Mouse (Mus musculus): ENCODE results near the gene Fam69a. TPM values are rescaled to one million over a fixed set of nuclear protein-coding genes. Genes with fewer than 3 reads are reported as not detected.

The Fam69a gene
- polyA plus RNA-seq, 1 experiment from 2014 or later: 51.2 TPM

DNA sequence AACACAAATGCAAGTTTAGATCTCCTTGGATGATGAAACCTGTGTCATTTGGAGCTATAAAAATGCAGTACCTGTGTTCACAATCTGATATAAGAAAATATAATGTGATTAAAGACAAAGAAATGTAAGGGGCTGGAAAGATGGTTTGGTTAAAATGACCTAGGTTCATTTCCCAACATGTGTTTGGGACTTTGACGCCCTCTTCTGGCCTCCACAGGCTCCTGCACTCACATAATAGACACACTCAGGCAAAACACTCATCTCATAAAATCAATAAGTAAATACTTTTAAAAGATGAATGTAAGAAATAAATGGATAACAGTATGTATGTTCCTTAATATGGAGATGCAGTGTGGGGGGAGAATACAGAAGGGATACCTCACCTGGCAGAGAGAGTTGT, 109.8 kb downstream of the Fam69a start:
- no peak overlapping the region for H3K4me3 ChIP-seq

DNA sequence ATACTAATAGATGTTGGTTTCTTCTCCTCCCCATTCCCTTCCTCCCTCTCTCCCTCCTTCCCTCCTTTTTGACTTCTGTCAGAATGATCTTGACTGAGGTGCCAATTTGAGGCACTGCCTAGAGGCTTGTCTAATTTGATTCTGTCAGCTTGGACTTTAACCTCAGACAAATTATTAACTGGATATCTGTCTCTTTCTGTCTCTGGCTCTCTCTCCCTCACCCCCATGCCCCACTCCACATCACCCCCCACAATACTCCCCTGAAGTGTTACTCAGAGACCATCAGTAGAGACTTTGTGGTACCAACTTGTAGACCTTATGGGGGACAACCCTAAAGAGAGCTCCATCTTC, 111.6 kb downstream of the Fam69a start:
- Histone ChIP-seq H3K27ac (replicated peaks) (no peak overlapping the region), H3K4me3 (no peak overlapping the region), H3K36me3 (no peaks in the 10 kb centered on the region), H3K27me3 (0 out of 2 replicates have a peak, but pooled peaks cover 3% of the 10 kb centered on the region), H3K9ac (no peak overlapping the region), H3K4me1 (replicated peaks) (no peaks in the 10 kb centered on the region), H3K4me2 (no peak overlapping the region), H3K9me3 (no peaks in the 10 kb centered on the region)
- ATAC-seq (ENCODE audit: low read depth): no peak

More for the DNA sequence above, 109.8 kb downstream of the Fam69a start:
- ATAC-seq (ENCODE audit: low read depth): no peak
- H3K4me2 ChIP-seq: no peak overlapping the region
- H3K9me3 ChIP-seq: no peaks in the 10 kb centered on the region
- 85% methylated on average over 1 of the region's 1 CpGs for WGBS
- no peaks in the 10 kb centered on the region for H3K4me1 ChIP-seq (replicated peaks)
- H3K36me3 ChIP-seq: no peaks in the 10 kb centered on the region
- no peak overlapping the region for H3K9ac ChIP-seq
- no peak overlapping the region for H3K27ac ChIP-seq (replicated peaks)
- H3K27me3 ChIP-seq: no peaks in the 10 kb centered on the region

DNA sequence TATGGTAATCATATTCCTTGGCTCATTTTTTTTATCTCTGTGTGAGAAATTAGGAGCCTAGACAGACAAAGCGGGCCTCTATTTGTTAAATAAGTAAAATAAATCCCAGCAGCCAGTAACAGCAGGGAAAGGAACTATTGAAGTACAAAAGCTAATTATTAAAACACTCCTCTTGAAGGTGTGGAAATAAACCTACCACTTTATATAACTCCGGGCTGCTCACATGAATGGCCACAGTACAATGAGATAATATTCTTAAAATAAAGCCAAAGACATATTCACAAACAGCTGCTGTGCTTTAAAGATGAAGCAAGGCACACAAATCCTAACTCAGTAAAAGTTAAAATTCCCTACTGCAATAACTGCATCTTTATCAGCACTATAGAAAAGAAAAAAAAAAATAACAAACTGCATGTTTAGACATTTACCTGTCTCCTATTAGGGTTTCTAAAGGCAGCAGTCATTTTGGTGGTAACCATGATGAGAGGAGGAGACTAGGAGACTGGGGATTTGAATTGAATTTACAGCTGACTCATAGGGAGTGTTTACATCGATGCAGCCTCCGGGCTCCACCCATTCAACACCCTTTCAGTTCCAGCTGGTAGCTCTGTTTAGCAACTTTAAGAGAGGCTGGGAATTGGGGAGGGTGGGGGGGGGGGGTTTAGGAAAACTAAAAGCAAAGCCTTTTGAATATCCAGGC, 112.2 kb downstream of the Fam69a start, which contains the start of gene Evi5:
Gene Evi5, minus strand, starts transcription at position 547 of the 700 bp plus-strand sequence.
- Histone ChIP-seq H3K9ac (no peak within 1 kb of the TSS), H3K36me3 (no peaks in the 10 kb centered on the region), H3K9me3 (no peaks in the 10 kb centered on the region), H3K4me1 (replicated peaks) (no peaks in the 10 kb centered on the region), H3K27me3 (0 out of 2 replicates have a peak, but pooled peaks cover 3% of the 10 kb centered on the region), H3K4me2 (no peak within 1 kb of the TSS), H3K4me3 (no peak within 1 kb of the TSS), H3K27ac (replicated peaks) (no peak within 1 kb of the TSS)
- WGBS: 49% methylated on average over 4 of the region's 4 CpGs
- ATAC-seq (ENCODE audit: low read depth): no peak

DNA sequence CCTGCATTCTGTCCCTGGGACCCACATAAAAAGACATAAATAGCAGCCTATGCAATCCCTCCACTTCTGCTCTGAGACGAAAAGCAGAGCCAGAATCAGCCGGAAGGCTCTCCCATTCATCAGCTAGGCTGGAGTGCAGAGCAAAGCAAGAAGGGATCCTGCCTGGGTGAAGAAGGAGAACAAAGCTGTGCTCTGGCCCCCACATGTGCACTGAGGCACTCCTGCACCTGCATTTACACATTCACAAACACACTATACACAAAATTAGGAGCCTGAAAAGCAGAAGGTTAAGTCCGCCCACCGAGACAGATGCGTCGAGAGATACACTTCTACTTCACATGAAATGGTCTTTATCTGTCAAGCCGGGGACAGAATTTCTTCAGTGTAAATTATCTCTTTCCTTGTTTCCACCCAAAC, 113.0 kb downstream of the Fam69a start:
- WGBS: 66% methylated on average over 7 of the region's 7 CpGs
- Histone ChIP-seq H3K27ac (replicated peaks) (no peak overlapping the region), H3K36me3 (no peaks in the 10 kb centered on the region), H3K4me3 (no peak overlapping the region), H3K9ac (no peak overlapping the region), H3K9me3 (no peaks in the 10 kb centered on the region), H3K4me2 (no peak overlapping the region), H3K27me3 (0 out of 2 replicates have a peak, but pooled peaks cover 3% of the 10 kb centered on the region), H3K4me1 (replicated peaks) (no peaks in the 10 kb centered on the region)
- ATAC-seq (ENCODE audit: low read depth): no peak

DNA sequence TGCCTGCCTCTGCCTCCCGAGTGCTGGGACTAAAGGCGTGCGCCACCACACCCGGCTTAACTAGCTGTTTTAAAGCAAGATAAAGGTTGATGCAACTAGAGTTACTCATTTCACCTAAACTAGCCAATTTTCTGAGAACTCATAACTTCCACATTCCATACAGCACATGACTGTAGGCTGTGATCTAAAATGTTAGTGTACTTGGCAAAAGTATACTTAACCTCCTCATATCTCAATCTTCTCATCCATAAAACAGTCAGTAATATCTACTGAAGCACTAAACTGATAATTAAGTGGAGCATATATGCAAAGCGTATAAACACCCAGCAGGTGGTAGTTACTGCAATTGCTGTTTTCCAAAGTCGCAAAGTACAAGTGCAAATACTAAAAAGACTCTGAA, 113.6 kb downstream of the Fam69a start:
- no peaks in the 10 kb centered on the region for H3K9me3 ChIP-seq
- no peaks in the 10 kb centered on the region for H3K36me3 ChIP-seq
- no peak for ATAC-seq (ENCODE audit: low read depth)
- H3K4me1 ChIP-seq (replicated peaks): no peaks in the 10 kb centered on the region
- 0 out of 2 replicates have a peak, but pooled peaks cover 3% of the 10 kb centered on the region for H3K27me3 ChIP-seq
- no peak overlapping the region for H3K27ac ChIP-seq (replicated peaks)
- no peak overlapping the region for H3K9ac ChIP-seq
- 87% methylated on average over 6 of the region's 6 CpGs for WGBS
- H3K4me3 ChIP-seq: no peak overlapping the region
- H3K4me2 ChIP-seq: no peak overlapping the region

DNA sequence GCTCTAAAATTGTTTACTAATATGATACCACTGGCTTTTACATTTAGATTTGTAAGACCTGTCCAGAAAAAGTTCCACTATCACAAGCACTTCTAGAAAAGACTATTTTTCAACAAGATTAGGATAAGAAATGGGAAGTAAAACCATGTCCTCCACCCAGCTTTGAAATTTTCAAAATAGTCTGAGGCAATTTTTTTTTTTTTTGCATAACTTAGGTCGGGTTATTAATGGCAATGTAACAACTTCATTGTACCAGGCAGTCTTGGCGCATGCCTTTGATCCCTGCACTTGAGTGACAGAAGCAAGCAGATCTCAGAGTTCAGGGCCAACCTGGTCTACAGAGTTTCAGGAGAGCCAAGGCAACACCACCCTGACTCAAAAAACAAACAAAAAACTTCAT, 117.2 kb downstream of the Fam69a start:
- no peaks in the 10 kb centered on the region for H3K9me3 ChIP-seq
- H3K9ac ChIP-seq: no peak overlapping the region
- no peak overlapping the region; the same call in 1 of the 2 replicates for H3K4me2 ChIP-seq
- H3K36me3 ChIP-seq: no peaks in the 10 kb centered on the region
- no peak for ATAC-seq (ENCODE audit: low read depth)
- peaks cover 19% of the 10 kb centered on the region for H3K4me1 ChIP-seq (replicated peaks)
- H3K27me3 ChIP-seq: 0 out of 2 replicates have a peak, but pooled peaks cover 3% of the 10 kb centered on the region
- WGBS: 65% methylated on average over 2 of the region's 2 CpGs
- no peak overlapping the region for H3K4me3 ChIP-seq
- no peak overlapping the region for H3K27ac ChIP-seq (replicated peaks)

DNA sequence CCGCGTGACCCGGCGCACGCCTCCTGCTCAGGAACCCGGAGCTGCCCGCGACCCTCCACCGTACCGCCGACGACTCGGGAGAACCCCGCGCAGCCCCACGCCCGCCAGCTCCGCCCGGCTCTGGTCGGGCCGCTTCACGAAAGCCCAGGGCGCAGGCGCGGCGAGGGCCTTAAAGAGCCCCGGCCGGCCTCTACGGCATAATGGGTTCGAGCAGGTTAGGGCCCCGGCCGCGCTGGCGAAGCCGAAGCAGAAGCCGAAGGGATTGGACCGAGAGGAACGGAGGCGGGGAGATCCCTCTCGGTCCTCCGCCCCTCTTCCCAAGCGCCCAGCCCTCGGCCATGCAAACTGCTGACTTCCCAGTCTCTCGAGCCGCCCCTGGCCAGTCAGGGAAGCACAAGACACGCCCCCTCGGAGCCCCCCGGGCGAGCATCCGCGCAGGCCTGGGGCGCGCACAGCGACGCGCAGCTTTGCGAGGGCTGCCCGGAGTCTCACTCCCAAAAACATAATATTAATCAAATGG, 117.9 kb downstream of the Fam69a start:
- Histone ChIP-seq H3K36me3 (no peaks in the 10 kb centered on the region), H3K4me2 (peak overlapping the region; percentile 67), H3K27ac (replicated peaks) (peak overlapping the region; percentile 92), H3K4me1 (replicated peaks) (peaks cover 19% of the 10 kb centered on the region), H3K27me3 (0 out of 2 replicates have a peak, but pooled peaks cover 3% of the 10 kb centered on the region), H3K4me3 (peak overlapping the region; percentile 87), H3K9ac (peak overlapping the region; percentile 90), H3K9me3 (no peaks in the 10 kb centered on the region)
- ATAC-seq (ENCODE audit: low read depth): peak; percentile 98
- under 1% methylated on average over 58 of the region's 58 CpGs for WGBS

DNA sequence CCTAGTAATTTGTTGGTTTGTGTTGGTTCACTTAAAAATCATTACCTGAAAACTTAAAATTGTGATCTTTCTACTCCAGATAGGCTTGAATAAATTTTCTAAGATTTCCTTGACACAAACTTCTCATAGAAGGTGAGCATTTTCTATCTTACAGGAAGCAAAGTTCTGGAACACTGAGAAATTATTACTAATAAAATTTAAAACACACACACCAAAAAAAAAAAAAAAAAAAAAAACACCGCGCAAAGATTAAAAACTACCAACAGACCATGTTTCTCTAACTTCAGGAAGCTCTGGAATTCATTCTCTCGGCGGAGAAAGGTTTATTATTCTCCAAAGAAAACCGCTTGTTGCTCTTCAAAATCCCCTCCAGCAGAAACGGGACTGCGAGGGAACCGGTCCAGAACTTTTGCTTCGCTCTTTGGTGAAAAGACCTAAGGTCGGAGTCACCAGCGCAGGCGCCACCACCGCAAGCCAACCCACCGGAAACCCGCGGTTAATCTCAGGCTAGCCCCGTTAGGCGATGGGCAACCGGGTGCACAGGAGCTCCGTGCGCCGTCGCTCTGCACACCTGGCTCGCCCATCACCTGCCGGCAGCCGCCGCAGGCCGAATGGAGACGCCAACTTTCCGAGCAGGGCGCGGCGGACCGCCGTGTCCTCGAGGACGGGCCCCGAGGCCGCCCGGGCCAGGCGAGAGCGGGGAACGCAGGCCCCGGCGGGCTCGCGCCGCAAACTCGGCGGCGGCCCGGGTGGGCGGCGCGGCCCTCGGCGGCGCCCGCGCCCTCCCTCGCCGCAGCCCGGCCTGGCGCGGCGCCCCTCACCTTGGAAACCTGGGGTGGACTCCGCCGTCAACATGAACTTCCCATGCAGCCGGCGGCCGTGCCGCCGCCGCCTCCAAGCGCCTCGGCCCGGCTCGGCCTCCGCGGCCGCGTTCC, 118.6 kb downstream of the Fam69a start:
- H3K4me3 ChIP-seq: peak overlapping the region; percentile 87
- peak overlapping the region; percentile 90 for H3K9ac ChIP-seq
- H3K27me3 ChIP-seq: 0 out of 2 replicates have a peak, but pooled peaks cover 3% of the 10 kb centered on the region
- peak; percentile 82 for ATAC-seq (ENCODE audit: low read depth)
- peak overlapping the region; percentile 67 for H3K4me2 ChIP-seq
- WGBS: under 1% methylated on average over 82 of the region's 82 CpGs
- H3K36me3 ChIP-seq: no peaks in the 10 kb centered on the region
- peaks cover 19% of the 10 kb centered on the region for H3K4me1 ChIP-seq (replicated peaks)
- no peaks in the 10 kb centered on the region for H3K9me3 ChIP-seq
- H3K27ac ChIP-seq (replicated peaks): peak overlapping the region; percentile 92

DNA sequence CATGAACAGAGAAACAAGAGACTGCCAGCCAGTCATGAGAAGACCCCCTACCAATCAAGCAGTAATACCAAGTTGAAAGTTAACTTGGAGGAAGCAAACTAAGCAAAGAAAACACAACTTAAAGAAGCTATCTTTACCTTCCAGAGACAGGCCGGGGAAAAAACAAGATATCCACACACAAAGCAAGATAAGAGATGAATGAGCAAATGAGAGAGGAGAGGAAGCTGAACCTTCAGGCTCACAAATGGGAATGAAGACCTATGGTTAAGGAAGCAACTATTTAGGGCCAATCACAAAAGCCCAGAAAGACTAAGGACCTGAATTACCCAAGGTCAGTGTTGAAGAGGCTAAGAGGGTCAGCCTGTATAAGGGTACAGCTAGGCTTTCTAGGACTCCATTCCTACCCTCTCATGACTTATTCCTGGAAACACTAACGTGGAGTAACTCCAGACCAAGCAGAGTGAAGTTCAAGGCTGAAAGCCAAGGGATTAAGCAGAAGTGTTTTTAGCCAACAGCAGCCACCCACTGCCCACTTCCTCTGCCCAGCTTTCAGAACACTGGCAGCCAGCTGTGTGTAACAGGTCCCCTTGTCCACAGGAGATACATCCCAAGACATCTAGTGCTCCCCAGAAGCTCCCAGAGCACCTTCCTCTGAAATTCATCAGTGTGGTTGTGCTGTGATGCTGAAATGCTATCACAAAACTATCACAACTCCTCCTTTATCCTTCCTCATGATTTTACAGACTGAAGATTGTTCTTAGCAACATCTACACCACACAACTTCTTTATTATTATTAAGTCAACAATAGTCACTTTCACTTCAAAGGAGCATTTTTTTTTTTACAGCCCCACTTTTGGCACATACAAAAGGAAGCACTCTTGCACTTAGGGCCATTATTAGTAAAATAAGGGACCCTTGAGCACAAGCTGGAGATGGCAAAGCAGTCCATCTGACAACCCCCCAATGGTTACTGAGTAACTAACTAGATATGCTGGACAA, 120.5 kb downstream of the Fam69a start:
- H3K9ac ChIP-seq: no peak overlapping the region
- no peak overlapping the region for H3K4me2 ChIP-seq
- H3K9me3 ChIP-seq: no peaks in the 10 kb centered on the region
- ATAC-seq (ENCODE audit: low read depth): no peak
- no peaks in the 10 kb centered on the region for H3K36me3 ChIP-seq
- WGBS: 72% methylated on average over 2 of the region's 2 CpGs
- H3K4me3 ChIP-seq: no peak overlapping the region
- peaks cover 19% of the 10 kb centered on the region for H3K4me1 ChIP-seq (replicated peaks)
- no peak overlapping the region for H3K27ac ChIP-seq (replicated peaks)
- H3K27me3 ChIP-seq: 0 out of 2 replicates have a peak, but pooled peaks cover 3% of the 10 kb centered on the region

DNA sequence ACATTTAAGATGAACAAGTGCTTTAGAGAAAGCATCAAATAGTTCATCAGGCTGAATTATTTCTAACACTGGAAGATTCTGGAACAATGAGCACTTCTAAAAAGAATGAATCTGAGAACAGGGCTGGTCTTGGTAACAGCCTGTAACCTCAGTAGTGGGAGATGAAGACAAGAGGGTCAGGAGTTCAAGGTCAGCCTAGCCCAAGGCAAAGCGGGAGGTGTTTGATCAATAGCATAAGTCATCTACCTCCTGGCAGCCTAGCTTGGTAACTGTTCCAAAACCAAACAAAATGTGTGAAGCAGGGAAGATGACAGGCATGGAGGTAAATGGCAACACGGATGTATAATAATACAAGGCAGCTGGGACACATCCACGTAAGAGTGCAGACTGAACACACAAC, 122.9 kb downstream of the Fam69a start:
- no peak overlapping the region for H3K27ac ChIP-seq (replicated peaks)
- H3K27me3 ChIP-seq: no peaks in the 10 kb centered on the region
- H3K36me3 ChIP-seq: no peaks in the 10 kb centered on the region
- no peak overlapping the region for H3K4me3 ChIP-seq
- ATAC-seq (ENCODE audit: low read depth): no peak
- no peaks in the 10 kb centered on the region for H3K9me3 ChIP-seq
- no peak overlapping the region for H3K9ac ChIP-seq
- peaks cover 19% of the 10 kb centered on the region for H3K4me1 ChIP-seq (replicated peaks)
- 88% methylated on average over 3 of the region's 3 CpGs for WGBS
- no peak overlapping the region for H3K4me2 ChIP-seq

DNA sequence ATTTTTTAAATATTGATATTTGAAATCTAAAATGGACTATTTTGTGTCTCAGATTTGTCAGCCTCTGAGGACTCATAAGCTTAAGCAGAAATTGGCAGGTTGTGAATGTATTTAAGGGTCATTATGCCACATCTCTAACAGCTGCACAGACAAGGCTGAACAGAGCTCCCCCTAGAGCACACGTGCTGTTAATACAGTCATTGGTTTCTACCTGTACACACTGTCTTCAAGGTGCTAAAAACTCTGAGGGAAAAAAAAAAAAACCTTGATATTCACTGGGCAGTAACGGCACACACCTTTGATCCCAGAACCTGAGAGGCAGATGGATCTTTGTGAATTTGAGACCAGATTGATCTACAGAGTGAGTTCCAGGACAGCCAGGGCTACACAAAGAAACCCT, 127.9 kb downstream of the Fam69a start:
- Histone ChIP-seq H3K9me3 (no peaks in the 10 kb centered on the region), H3K27me3 (no peaks in the 10 kb centered on the region), H3K4me1 (replicated peaks) (peaks cover 11% of the 10 kb centered on the region), H3K9ac (no peak overlapping the region), H3K36me3 (no peaks in the 10 kb centered on the region), H3K27ac (replicated peaks) (no peak overlapping the region), H3K4me3 (no peak overlapping the region), H3K4me2 (no peak overlapping the region)
- WGBS: 50% methylated on average over 2 of the region's 2 CpGs
- no peak for ATAC-seq (ENCODE audit: low read depth)
